Mouse (Mus musculus) E14TG2a.4 (cell line): ENCODE results near the gene Sgsm1.

Source experiments
- CTCF ChIP-seq: conservative IDR thresholded peaks from 2 replicates; pipeline ENCODE4 v1.5.1; 2014; ENCODE audit warnings: low read length
- NANOG ChIP-seq: IDR thresholded peaks from 2 replicates; pipeline ENCODE4 v1.6.1; 2014; ENCODE audit warnings: borderline replicate concordance, low read length, mixed read lengths

GRCm38 (mm10) chr5:113219450-113219849 is 91.1 kb downstream of the Sgsm1 start:
- TF ChIP-seq CTCF (no peak), NANOG (no peak)
